Mouse (Mus musculus): ENCODE data around the gene Ncapd2. TPM values are rescaled to one million over a fixed set of nuclear protein-coding genes. Genes with fewer than 3 reads are reported as not detected.

Ncapd2 gene
- 42.1 TPM for total RNA-seq (2023)

DNA sequence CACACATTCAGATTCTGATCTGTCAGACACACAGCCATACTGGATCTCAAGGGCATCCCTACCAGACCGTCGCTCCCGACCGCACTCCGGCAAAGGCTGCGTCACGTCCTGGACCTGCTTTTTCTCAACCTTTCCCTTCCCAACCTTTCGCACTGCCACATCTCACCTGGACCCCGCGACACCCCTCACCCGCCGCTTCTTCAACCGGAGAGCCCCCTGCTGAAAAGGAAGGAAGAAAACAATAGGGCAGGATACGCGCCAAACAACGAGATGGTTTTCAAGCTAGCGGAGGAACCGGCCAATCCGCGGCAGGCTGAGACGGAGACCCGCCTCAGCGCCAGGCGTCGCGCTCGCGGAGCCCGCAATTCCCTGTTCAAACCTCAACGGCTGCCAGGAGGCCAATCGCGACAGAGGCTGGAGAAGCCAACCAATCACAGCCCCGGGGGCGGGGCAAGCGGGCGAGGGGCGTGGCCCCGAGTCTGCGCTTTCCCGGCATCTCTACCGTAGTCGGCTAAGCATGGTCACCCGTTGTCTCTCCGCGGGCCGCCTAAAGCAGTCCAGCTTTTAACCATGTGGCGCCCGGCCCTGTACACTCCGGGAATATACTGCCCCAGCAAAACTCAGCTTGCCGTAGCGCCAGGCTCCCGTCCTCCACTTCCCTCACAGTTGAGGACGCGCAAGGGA lies at the start of gene Ncapd2, which contains the start of gene Mrpl51:
Ncapd2 (minus strand) TSS at position 370 of the 684 bp plus-strand sequence.
Mrpl51 (plus strand) TSS at position 470 of the 684 bp plus-strand sequence.

DNA sequence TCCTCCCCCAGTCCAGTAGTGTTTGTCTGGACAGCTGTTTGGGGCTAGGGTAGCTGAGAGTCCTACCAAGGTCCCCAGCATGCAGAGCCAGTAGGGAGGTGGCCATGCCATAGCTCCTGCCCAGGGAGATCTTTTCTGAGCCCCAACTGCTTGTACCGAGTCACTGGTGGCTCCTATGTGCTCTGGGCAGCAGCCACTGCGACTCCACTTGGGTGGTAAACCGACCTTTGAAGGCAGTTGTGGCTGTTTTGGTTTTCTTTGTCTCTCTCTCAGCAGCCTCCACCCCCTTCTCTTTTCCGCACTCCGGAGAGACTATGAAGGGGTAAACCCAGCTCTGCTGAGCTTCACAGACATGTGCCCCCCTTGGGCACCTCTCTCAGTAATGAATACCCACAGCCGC lies 45.3 kb upstream of the Ncapd2 start, which contains the start of gene Cd27:
Cd27 (minus strand) TSS at position 229 of the 400 bp plus-strand sequence.

DNA sequence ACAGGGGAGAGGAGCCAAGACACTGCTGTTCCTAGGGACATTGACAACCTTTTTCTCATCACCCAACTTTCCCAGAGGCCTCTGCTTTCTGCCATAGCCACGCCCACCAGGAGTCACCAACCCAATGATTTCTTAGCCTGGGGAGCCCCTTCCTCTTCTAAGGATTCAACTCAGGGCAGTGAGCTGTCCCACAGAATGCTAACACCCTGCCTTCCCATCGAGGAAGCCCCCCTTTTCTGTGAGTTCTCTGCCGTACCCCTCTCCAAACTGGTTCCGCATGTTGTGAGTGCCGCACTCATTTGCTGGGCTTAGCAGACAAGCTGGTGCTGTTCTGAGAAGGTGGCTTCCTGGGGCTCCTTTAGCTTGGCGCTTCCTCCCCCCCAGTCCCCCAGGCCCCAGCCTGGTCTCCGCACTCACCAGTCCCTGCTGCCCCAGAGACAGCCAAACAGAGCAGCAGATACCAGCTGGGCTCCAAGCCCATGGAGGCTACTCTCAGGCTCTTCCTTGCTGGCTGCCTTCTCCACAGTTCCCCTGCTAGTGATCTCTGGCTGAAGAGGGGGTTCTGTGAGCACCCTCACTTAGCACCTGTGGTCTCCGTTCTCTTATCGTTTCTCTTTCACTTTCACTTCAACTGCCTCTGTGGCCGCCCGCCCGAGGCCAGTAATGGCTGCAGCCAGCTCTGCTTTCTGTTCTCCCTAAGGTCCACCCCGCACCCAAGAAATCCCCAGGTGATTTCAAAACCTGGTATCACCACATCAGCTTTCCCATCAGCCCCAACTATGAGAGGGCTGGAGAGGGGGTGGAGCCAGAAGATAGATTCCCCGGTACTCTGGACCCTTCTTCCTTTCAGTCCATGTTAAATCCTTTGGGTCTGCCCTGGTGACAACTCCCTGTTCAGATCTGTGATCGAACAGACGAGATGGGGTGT lies 39.9 kb upstream of the Ncapd2 start, which contains the start of gene Tapbpl:
Tapbpl (minus strand) TSS at position 744 of the 928 bp plus-strand sequence.

DNA sequence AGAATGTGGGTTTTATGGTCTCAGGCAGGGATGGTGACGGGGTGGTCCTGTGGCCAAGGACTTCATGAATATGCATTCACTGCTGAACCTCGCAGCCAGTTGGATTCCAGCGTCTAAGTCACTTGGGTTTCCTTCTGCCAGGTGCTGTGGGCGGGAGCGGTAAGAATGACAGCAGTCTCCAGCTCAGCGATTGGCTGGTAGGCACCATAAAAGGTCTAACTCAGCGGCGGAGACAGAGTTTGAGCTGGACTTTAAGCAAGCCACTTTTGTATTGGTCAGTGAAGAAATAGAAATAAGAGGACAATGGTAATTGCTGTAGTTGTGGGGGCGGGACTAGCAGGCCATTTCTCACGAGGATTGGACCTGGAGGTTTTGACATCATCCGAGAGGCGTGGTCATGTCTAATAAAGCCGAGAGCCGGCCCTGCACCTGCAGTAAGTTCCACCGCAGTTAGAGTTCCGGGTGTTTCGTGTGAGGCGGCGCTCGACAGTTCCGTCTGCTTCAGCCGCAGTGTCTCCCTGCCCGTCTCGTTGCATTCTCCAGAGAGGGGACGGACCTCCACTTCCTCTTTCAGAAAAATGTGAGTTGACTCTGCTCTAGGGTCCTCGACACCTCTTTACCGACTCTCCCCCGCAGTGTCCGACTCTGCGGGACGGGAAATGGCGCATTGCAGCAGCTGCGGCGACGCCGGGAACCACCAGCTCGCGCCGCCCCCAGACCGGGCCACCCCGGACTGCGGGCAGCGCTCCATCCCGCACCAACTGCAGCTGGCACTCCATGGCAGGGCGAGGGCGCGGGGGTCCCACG lies 23.9 kb upstream of the Ncapd2 start, which contains the start of gene Vamp1:
Vamp1 (plus strand) TSS at position 404 of the 807 bp plus-strand sequence.

DNA sequence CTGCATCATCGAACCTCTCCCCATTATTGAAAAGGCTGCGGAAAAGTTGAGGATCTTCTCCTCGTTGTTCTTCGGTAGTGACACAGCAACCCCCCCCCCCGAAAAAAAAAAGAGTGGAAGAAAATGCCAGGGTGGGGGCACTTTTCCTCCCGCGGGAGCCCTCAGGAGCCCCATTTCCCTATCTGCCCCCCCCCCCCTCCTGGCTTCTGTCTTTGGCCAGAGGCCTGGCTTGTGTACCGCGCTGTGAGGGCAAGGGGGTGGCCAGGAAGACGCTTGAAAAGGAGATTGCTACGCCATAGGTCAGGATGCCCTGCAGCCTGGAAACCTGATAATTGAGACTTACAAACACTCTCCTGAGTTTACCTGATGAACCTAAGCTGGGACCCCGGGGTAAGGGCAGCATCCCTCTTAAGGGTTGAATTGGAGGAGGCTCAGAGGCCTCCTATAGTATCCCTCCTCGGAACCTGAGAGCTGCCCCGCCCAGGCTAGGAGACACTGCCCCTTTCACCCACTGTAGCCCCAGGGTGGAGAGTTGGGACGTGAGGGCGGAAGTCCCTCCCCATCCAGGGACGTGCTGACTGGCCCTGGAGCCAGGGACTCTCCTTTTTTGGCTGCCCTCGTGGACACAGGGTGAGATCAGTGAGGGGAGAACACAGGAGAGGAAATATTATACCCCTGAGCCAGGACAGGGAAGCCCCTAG lies 25.3 kb downstream of the Ncapd2 start, which contains the start of gene Gapdh:
Gapdh (minus strand) TSS at position 417 of the 701 bp plus-strand sequence.

DNA sequence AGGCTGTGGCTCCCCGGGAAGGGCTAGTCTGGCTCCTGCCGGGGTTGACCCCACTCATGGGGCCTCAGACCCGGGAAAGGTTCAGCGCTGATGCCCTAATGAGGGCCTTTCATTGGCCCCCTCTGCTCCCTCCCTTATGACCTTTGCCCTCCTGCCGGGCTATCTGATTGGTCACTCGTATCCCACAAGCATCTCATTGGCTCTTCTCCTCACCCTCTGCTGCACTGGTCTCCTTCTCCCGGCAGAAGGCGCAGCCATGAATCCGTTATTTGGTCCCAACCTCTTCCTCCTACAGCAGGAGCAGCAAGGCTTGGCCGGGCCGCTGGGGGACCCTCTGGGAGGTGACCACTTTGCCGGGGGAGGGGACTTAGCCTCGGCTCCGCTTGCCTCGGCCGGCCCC lies 46.5 kb downstream of the Ncapd2 start, which contains the start of gene Iffo1:
Iffo1 (plus strand) TSS at position 241 of the 400 bp plus-strand sequence.

DNA sequence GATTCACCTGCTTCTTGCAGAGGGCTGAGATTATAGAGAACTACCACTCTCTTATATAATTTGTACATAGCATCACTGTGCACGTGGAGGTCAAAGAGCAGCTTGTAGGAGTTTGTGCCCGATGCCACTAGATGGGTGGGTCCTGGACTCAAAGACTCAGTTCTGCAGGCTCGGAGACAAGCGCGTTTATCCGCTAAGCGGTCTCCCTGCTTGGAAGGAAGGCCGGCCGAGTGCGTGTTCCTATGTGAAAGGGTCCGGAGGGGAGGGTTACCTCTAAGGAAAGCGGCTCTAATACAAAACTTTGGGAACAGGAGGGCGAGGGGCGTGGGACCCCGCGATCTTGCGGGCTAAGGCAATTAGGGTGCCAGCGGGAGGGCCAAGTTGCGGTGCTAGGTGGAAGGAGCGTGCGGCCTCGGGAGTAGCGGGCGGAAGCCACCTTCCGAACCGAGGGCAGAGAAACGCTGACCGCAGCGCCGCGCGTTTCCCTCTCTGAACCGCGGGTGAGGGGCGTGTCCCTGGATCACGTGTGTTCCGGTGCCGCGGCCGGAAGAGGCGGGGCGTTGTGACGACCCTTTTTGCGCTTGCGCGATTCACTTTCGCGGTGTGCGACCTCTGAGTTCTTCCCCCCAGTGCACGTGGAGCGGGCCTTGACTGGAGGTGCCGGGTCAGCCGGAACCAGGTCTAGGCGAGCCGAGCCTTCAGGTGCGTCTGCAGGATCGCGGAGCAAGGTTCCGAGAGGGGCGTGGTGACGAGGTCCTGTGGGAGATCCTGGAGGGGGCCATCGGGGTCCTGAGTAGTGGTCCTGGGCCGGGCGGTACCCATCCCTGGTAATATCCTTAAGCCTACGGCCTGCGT lies 60.0 kb downstream of the Ncapd2 start, which contains the start of gene Nop2:
Nop2 (plus strand) TSS at position 608 of the 855 bp plus-strand sequence.

Other genes starting within 250 kb of the Ncapd2 start
- gene Cops7a, start 226.2 kb downstream of the Ncapd2 start, total RNA-seq (2023): 33.3 TPM
- gene Pianp, start 195.0 kb downstream of the Ncapd2 start, total RNA-seq (2023): 0.21 TPM
- gene Zfp384, start 182.6 kb downstream of the Ncapd2 start, total RNA-seq (2023): 68.9 TPM
- gene Ing4, start 151.9 kb downstream of the Ncapd2 start, total RNA-seq (2023): 83.2 TPM
- 15.9 TPM for gene Acrbp, start 142.0 kb downstream of the Ncapd2 start, total RNA-seq (2023)
- gene Lpar5, start 123.8 kb downstream of the Ncapd2 start, total RNA-seq (2023): 17.4 TPM
- gene Chd4, start 95.7 kb downstream of the Ncapd2 start, total RNA-seq (2023): 272 TPM
- 43.1 TPM for gene Nop2, start 59.8 kb downstream of the Ncapd2 start, total RNA-seq (2023)
- gene Iffo1, start 46.5 kb downstream of the Ncapd2 start, total RNA-seq (2023): 29.9 TPM
- gene Gapdh, start 25.2 kb downstream of the Ncapd2 start, total RNA-seq (2023): 391 TPM
- 27.5 TPM for gene Mrpl51, start 100 bp upstream of the Ncapd2 start, total RNA-seq (2023)
- 93.5 TPM for gene Vamp1, start 23.9 kb upstream of the Ncapd2 start, total RNA-seq (2023)
- gene Tapbpl, start 40.2 kb upstream of the Ncapd2 start, total RNA-seq (2023): 51.6 TPM
- 218 TPM for gene Cd27, start 45.3 kb upstream of the Ncapd2 start, total RNA-seq (2023)
- gene Tuba3a, start 94.3 kb upstream of the Ncapd2 start, total RNA-seq (2023): not detected
- gene Ltbr, start 122.2 kb upstream of the Ncapd2 start, total RNA-seq (2023): 1.4 TPM
- gene Scnn1a, start 129.0 kb upstream of the Ncapd2 start, total RNA-seq (2023): not detected
- 46.5 TPM for gene Tnfrsf1a, start 157.7 kb upstream of the Ncapd2 start, total RNA-seq (2023)
- gene Plekhg6, start 189.1 kb upstream of the Ncapd2 start, total RNA-seq (2023): not detected

Measured in CD8-positive naive resting alpha-beta T cell, adult 57 days (primary cell).